Mouse (Mus musculus) neural tube, embryonic 15.5 days (tissue): ENCODE measurements around the gene Smu1. TPM values are rescaled to one million over a fixed set of nuclear protein-coding genes. Genes with fewer than 3 reads are reported as not detected.
"Not testable (repeated sequence)": the region's sequence is repeated elsewhere in the genome, so short reads cannot be mapped to it uniquely, and the experiment has no call there.

Experiments used
- ATAC-seq: fragments of 200-750 bp; cut with Nextera tagmentation; 2 replicates; pipeline ENCODE4 v1.8.0; 2017; ENCODE audit warnings: mild to moderate bottlenecking, moderate TSS enrichment, moderate library complexity; ENCODE audit not compliant: low FRiP score
- H3K27ac ChIP-seq: fragments of 300-500 bp; sonication (generic); replicated peaks from 2 replicates; pipeline ENCODE4 v1.5.1; 2015; ENCODE audit warnings: mild to moderate bottlenecking, inconsistent platforms
- H3K27me3 ChIP-seq: fragments of 300-500 bp; sonication (generic); replicated peaks from 2 replicates; pipeline ENCODE4 v1.6.1; 2015; ENCODE audit warnings: inconsistent platforms
- H3K36me3 ChIP-seq: fragments of 300-500 bp; sonication (generic); 2 replicates; pipeline ENCODE4 v1.6.1; 2015; ENCODE audit warnings: inconsistent platforms
- H3K4me1 ChIP-seq: fragments of 300-500 bp; sonication (generic); 2 replicates; pipeline ENCODE4 v1.6.1; 2015; ENCODE audit warnings: inconsistent platforms
- H3K4me2 ChIP-seq: fragments of 300-500 bp; sonication (generic); 2 replicates; pipeline ENCODE4 v1.6.1; 2015; ENCODE audit warnings: inconsistent platforms, mild to moderate bottlenecking, moderate library complexity
- H3K4me3 ChIP-seq: fragments of 300-500 bp; sonication (generic); replicated peaks from 2 replicates; pipeline ENCODE4 v1.5.1; 2015; ENCODE audit warnings: mild to moderate bottlenecking, inconsistent platforms
- H3K9ac ChIP-seq: fragments of 300-500 bp; sonication (generic); replicated peaks from 2 replicates; pipeline ENCODE4 v1.6.1; 2015; ENCODE audit warnings: mild to moderate bottlenecking, inconsistent platforms
- H3K9me3 ChIP-seq: fragments of 300-500 bp; sonication (generic); replicated peaks from 2 replicates; pipeline ENCODE4 v1.6.1; 2016; ENCODE audit warnings: inconsistent platforms
- WGBS: fragments of 180-500 bp; shearing (Covaris S2); methylation state at CpG from one replicate; pipeline ENCODE4 v1.1.7; 2015; ENCODE audit warnings: mixed read lengths; 5-methylcytosine and 5-hydroxymethylcytosine counted together
- polyA plus RNA-seq: library from polyadenylated mRNA; unstranded; fragments of >200 nt; fragmentation: Nextera tagmentation; extraction: Ambion mirVana; gene quantifications from 2 replicates; pipeline ENCODE4 v1.2.1, GENCODE M21; 2015

The Smu1 gene
- 107 and 126 TPM in 2 replicates for polyA plus RNA-seq

- H3K4me3 ChIP-seq, result peak within 1 kb of the TSS; percentile 94
- peaks cover 12% of the 10 kb centered on the region; the same call in 1 of the 2 replicates for H3K4me1 ChIP-seq
- H3K36me3 ChIP-seq, result peaks cover 25% of the 10 kb centered on the region
- no peaks in the 10 kb centered on the region for H3K9me3 ChIP-seq
- under 1% methylated on average over 40 of the region's 40 CpGs for WGBS
- peaks cover 13% of the 10 kb centered on the region; the same call in 1 of the 2 replicates for H3K27me3 ChIP-seq
- H3K4me2 ChIP-seq, result peak within 1 kb of the TSS; percentile 70
- ATAC-seq, result peak; percentile 99
- peak within 1 kb of the TSS; percentile 77 for H3K27ac ChIP-seq
- H3K9ac ChIP-seq, result peak within 1 kb of the TSS; percentile 88
These were observed at the start of gene Smu1 for GRCm38 (mm10) chr4:40757780-40758420. TSS of gene Smu1 (minus strand) at chr4:40757923.

- no peaks in the 10 kb centered on the region for H3K9me3 ChIP-seq
- no peak overlapping the region for H3K27ac ChIP-seq
- H3K9ac ChIP-seq, result no peak overlapping the region
- no peaks in the 10 kb centered on the region for H3K27me3 ChIP-seq
- no peak for ATAC-seq
- WGBS, result 93% methylated on average over 4 of the region's 4 CpGs
- H3K4me1 ChIP-seq, result no peaks in the 10 kb centered on the region
- peaks cover 28% of the 10 kb centered on the region for H3K36me3 ChIP-seq
- H3K4me3 ChIP-seq, result no peak overlapping the region
- no peak overlapping the region for H3K4me2 ChIP-seq
These were observed 49.7 kb upstream of the Smu1 start for GRCm38 (mm10) chr4:40807382-40807781.

- Histone ChIP-seq H3K4me3 (no peak overlapping the region), H3K27ac (no peak overlapping the region), H3K27me3 (no peaks in the 10 kb centered on the region), H3K4me2 (no peak overlapping the region), H3K9me3 (no peaks in the 10 kb centered on the region), H3K9ac (no peak overlapping the region), H3K4me1 (no peaks in the 10 kb centered on the region), H3K36me3 (peaks cover 23% of the 10 kb centered on the region)
- 93% methylated on average over 8 of the region's 8 CpGs for WGBS
- no peak for ATAC-seq
These were observed 47.7 kb upstream of the Smu1 start for GRCm38 (mm10) chr4:40805401-40805800.

DNA sequence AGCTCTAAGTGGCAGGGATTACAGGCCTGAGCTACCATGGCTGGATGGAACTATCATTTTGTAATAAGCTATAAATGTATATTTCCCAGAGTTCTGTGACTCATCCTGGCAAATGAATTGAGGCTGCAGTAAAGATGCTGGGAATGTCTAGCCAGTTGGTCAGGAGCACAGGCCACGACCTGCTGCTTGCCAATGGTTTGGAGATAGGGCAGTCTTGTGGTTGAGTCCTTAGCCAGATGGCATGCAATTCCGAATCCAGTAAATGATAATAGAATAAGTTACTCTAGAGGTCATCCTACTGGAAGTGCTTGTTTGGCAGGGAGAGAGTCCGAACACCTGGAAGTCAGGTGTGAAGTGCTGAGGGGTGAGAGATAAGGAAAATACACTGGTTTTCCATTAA lies 45.1 kb upstream of the Smu1 start:
- H3K27ac ChIP-seq, result no peak overlapping the region
- no peaks in the 10 kb centered on the region for H3K27me3 ChIP-seq
- 88% methylated on average over 3 of the region's 3 CpGs for WGBS
- H3K4me3 ChIP-seq, result no peak overlapping the region
- ATAC-seq, result no peak
- H3K9ac ChIP-seq, result no peak overlapping the region
- no peaks in the 10 kb centered on the region for H3K9me3 ChIP-seq
- H3K36me3 ChIP-seq, result peaks cover 10% of the 10 kb centered on the region
- no peaks in the 10 kb centered on the region for H3K4me1 ChIP-seq
- no peak overlapping the region for H3K4me2 ChIP-seq

GRCm38 (mm10) chr4:40801908-40802307 lies 44.2 kb upstream of the Smu1 start:
- Histone ChIP-seq H3K4me2 (no peak overlapping the region), H3K27ac (no peak overlapping the region), H3K9ac (no peak overlapping the region), H3K4me3 (no peak overlapping the region), H3K27me3 (no peaks in the 10 kb centered on the region), H3K4me1 (no peaks in the 10 kb centered on the region), H3K36me3 (peaks cover 6% of the 10 kb centered on the region), H3K9me3 (no peaks in the 10 kb centered on the region)
- 90% methylated on average over 4 of the region's 4 CpGs for WGBS
- ATAC-seq, result no peak

DNA sequence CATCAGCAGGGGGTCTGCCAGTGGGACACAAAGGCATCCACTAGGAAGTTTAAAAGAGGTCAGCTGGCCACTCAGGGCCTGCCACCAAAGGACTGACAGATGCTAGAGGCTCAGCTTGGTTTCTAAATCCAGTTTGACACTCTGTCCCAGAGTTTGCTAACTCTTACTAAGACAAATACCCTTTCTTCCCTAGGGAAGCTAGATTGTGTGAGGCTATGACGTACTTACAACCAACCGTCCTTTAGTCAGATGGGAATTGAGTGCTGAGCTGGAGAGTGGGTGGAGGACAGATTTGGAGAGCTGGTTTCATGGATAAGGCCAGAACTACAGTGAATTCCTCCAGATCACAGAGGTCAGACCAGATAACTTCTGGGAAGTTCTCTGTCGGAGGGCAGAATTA lies 43.1 kb upstream of the Smu1 start:
- no peak for ATAC-seq
- WGBS, result 88% methylated on average over 3 of the region's 3 CpGs

DNA sequence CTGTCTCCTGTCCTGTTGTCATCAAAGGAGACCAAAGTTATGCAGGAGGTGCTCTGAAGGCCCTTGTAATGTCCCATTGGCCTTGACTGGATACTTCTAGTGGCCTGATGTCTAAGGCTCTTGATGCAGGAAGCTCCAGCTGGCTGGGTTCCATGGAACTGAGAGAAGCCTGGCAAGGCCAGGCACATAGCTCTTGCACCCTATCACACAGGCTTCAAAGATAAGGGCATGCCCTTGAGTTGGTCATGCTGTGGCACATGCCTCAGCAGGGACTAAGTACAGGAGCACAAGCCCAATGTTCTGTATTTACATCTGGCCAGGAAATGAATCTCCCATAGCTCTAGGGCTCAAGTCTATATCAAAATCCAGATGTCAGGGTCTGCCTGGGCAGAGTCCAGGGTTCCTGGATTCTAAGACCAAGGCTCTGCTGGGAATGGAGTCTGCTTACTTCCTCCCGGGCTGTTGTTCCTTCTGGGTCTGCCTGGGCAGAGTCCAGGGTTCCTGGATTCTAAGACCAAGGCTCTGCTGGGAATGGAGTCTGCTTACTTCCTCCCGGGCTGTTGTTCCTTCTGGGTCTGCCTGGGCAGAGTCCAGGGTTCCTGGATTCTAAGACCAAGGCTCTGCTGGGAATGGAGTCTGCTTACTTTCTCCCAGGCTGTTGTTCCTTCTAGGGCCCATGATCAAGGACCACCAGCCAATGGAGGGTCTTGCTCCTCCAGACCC lies 41.3 kb upstream of the Smu1 start:
- not testable (repeated sequence) for H3K9me3 ChIP-seq, H3K4me1 ChIP-seq, H3K36me3 ChIP-seq, H3K27me3 ChIP-seq, H3K4me2 ChIP-seq, H3K27ac ChIP-seq, H3K9ac ChIP-seq, ATAC-seq, H3K4me3 ChIP-seq
- WGBS, result 78% methylated on average over 2 of the region's 2 CpGs

More for the DNA sequence above, 43.1 kb upstream of the Smu1 start:
- no peak overlapping the region for H3K4me2 ChIP-seq
- H3K9me3 ChIP-seq, result no peaks in the 10 kb centered on the region
- no peak overlapping the region for H3K4me3 ChIP-seq
- H3K27me3 ChIP-seq, result no peaks in the 10 kb centered on the region
- H3K4me1 ChIP-seq, result no peaks in the 10 kb centered on the region
- H3K9ac ChIP-seq, result no peak overlapping the region
- H3K27ac ChIP-seq, result no peak overlapping the region
- no peaks in the 10 kb centered on the region for H3K36me3 ChIP-seq

DNA sequence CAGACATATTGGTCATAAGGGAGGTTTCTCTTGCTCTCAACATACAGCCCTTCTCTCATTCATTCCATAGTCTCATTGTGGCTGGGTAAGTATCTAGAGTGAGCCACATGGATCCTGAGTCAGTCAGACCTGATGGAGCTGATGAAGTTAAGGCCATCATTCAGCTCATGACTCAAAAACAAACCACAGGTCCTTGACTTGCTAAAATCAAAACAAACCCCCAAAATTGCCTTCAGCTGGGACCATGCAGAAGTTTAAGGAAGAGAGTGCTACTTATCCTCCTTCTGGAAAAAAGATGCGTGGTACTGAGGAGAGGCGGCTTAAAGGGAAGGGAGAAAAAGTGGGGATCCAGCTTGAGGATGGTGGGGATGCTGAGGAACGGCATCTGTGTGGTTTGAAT lies 38.0 kb upstream of the Smu1 start:
- no peak overlapping the region for H3K4me2 ChIP-seq
- no peak overlapping the region for H3K4me3 ChIP-seq
- H3K27ac ChIP-seq, result no peak overlapping the region
- H3K27me3 ChIP-seq, result no peaks in the 10 kb centered on the region
- no peaks in the 10 kb centered on the region for H3K9me3 ChIP-seq
- 91% methylated on average over 3 of the region's 3 CpGs for WGBS
- no peaks in the 10 kb centered on the region for H3K4me1 ChIP-seq
- ATAC-seq, result no peak
- H3K36me3 ChIP-seq, result no peaks in the 10 kb centered on the region
- H3K9ac ChIP-seq, result no peak overlapping the region

GRCm38 (mm10) chr4:40794320-40794719 lies 36.6 kb upstream of the Smu1 start:
- ATAC-seq, result no peak
- Histone ChIP-seq H3K27me3 (no peaks in the 10 kb centered on the region), H3K9me3 (no peaks in the 10 kb centered on the region), H3K27ac (no peak overlapping the region), H3K4me1 (no peaks in the 10 kb centered on the region), H3K36me3 (no peaks in the 10 kb centered on the region), H3K4me2 (no peak overlapping the region), H3K4me3 (no peak overlapping the region), H3K9ac (no peak overlapping the region)

DNA sequence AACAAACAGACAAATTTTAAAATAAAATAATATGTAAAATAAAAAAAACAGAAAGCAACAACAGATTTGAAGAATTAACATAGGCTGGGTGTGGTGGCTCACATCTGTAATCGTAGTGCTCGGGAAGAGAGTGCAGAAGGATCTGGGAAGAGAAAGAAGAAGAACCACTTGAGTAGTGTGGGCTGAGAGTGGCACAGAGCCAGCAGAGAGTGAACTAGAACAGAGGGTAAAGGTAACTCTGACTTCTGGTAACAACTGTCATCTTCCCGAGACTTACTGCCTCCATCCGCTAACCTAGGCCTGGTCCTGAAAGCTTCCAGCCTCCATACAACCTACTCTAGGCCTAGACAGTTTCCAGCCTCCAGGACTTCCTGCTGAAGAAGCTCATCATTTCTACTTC lies 33.5 kb upstream of the Smu1 start:
- H3K27ac ChIP-seq, result no peak overlapping the region
- no peaks in the 10 kb centered on the region for H3K9me3 ChIP-seq
- no peaks in the 10 kb centered on the region for H3K4me1 ChIP-seq
- no peaks in the 10 kb centered on the region for H3K27me3 ChIP-seq
- H3K4me3 ChIP-seq, result no peak overlapping the region
- no peak overlapping the region for H3K9ac ChIP-seq
- ATAC-seq, result no peak
- H3K4me2 ChIP-seq, result no peak overlapping the region
- 97% methylated on average over 4 of the region's 4 CpGs for WGBS
- no peaks in the 10 kb centered on the region for H3K36me3 ChIP-seq

DNA sequence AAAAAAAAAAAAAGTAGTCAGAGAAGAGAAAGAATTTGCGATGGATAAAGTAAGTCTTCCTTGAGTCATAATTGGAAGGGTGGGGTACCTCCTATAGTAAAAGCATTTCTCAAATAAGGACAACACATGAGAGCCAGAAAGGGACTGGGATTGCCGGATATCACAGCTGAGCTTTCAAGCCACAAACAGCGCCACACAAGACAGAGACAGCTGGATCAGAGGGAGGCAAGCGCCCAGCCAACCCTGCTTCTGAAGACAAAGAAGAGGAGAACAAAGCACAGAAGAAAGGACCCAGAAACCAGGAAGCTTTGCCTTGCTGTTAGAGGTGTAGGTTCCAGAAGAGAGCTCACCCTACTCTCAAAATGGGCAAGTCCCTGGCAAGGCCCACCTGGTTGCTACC lies 28.9 kb upstream of the Smu1 start:
- H3K27me3 ChIP-seq, result no peaks in the 10 kb centered on the region
- H3K4me2 ChIP-seq, result no peak overlapping the region
- no peak for ATAC-seq
- no peaks in the 10 kb centered on the region for H3K9me3 ChIP-seq
- no peak overlapping the region for H3K4me3 ChIP-seq
- H3K27ac ChIP-seq, result no peak overlapping the region
- no peaks in the 10 kb centered on the region for H3K36me3 ChIP-seq
- no peak overlapping the region for H3K9ac ChIP-seq
- 68% methylated on average over 4 of the region's 4 CpGs for WGBS
- H3K4me1 ChIP-seq, result no peaks in the 10 kb centered on the region

DNA sequence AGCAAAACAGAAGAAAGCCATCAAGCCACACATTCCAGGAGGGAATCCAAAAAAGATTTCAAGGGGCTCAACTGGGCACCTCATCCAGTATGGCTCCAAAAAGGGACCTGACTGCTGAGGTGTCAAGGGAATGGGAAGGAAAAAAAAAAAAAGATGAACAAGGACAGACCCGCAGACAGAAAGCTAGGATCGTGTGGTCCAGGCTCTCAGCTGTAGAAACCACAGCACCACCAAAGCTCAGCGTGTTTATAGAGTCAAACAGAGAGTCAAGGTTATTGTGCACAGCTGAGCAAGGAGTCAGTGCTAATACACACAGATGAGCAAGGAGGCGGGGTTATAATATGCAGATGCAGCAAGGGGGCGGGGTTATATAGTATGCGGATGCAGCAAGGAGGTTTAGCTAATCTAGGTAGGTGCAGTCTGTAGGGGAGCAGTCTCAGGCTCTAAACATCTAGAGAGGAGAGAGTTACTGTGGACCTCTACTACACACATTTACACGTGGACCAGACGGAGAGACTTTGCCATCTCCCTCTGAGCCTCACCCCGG lies 28.0 kb upstream of the Smu1 start:
- WGBS, result 80% methylated on average over 9 of the region's 9 CpGs
- no peak overlapping the region for H3K9ac ChIP-seq

More for the DNA sequence above, 28.0 kb upstream of the Smu1 start:
- ATAC-seq, result no peak
- Histone ChIP-seq H3K36me3 (no peaks in the 10 kb centered on the region), H3K4me3 (no peak overlapping the region), H3K4me1 (no peaks in the 10 kb centered on the region), H3K9me3 (no peaks in the 10 kb centered on the region), H3K27ac (no peak overlapping the region), H3K27me3 (no peaks in the 10 kb centered on the region), H3K4me2 (no peak overlapping the region)
